8 mouse cellular contexts compared by ENCODE assay signal in genomic region chr14:40956252-40957146, GRCm38 (mm10). TPM values are rescaled to one million over a fixed set of nuclear protein-coding genes. Genes with fewer than 3 reads are reported as not detected.
A peak's percentile ranks its signal among the peaks of the same experiment; 100 is the strongest.
DNase-seq lines count a peak whose midpoint lies in the region; ATAC-seq lines count a peak whose summit lies in the region.

No protein-coding gene starts in this region.

- peak overlapping the region; percentile 82 for H3K27ac ChIP-seq in limb, embryonic 15.5 days
- H3K27ac ChIP-seq in midbrain, embryonic 13.5 days: peak overlapping the region; percentile 98

- H3K4me1 ChIP-seq in limb, embryonic 15.5 days: peaks cover 80% of the 10 kb centered on the region
- peaks cover 80% of the 10 kb centered on the region for H3K4me1 ChIP-seq in midbrain, embryonic 13.5 days (replicated peaks)

- no peak overlapping the region for H3K4me3 ChIP-seq in limb, embryonic 15.5 days
- H3K4me3 ChIP-seq in midbrain, embryonic 13.5 days (replicated peaks): no peak overlapping the region

- peak; percentile 34 for ATAC-seq in frontal cortex, adult (ENCODE audit: low TSS enrichment)
- ATAC-seq in limb, embryonic 15.5 days (ENCODE audit: insufficient number of reproducible peaks, low FRiP score, low TSS enrichment, low read depth): peak; percentile 71
- ATAC-seq in midbrain, embryonic 13.5 days: peak; percentile 93
- ATAC-seq in erythroid progenitor cell, adult 5-6 weeks (replicated peaks; ENCODE audit: low FRiP score, poor library complexity, severe bottlenecking): no peak

- peak; percentile 97 for DNase-seq in heart, adult 11 months
- DNase-seq in heart, postnatal 25 days (ENCODE audit: low spot score): no peak
- peak; percentile 50 for DNase-seq in cerebellum, adult 11-12 months
- DNase-seq in induced T-regulatory cell, adult 2 months (ENCODE audit: low read depth): peak; percentile 67

- no peaks in the 10 kb centered on the region for H3K36me3 ChIP-seq in limb, embryonic 15.5 days
- no peaks in the 10 kb centered on the region for H3K36me3 ChIP-seq in midbrain, embryonic 13.5 days

- WGBS in limb, embryonic 15.5 days: 41% methylated on average over 13 of the region's 13 CpGs
- WGBS in midbrain, embryonic 13.5 days: 15% methylated on average over 13 of the region's 13 CpGs

- H3K4me2 ChIP-seq in limb, embryonic 15.5 days: peak overlapping the region; percentile 21; the same call in 1 of the 2 replicates
- H3K4me2 ChIP-seq in midbrain, embryonic 13.5 days (replicated peaks): peak overlapping the region; percentile 44

- H3K9ac ChIP-seq in limb, embryonic 15.5 days: no peak overlapping the region
- H3K9ac ChIP-seq in midbrain, embryonic 13.5 days (replicated peaks): peak overlapping the region; percentile 63

- H3K27me3 ChIP-seq in limb, embryonic 15.5 days: no peaks in the 10 kb centered on the region
- H3K27me3 ChIP-seq in midbrain, embryonic 13.5 days: no peaks in the 10 kb centered on the region

- no peaks in the 10 kb centered on the region for H3K9me3 ChIP-seq in limb, embryonic 15.5 days
- H3K9me3 ChIP-seq in midbrain, embryonic 13.5 days: no peaks in the 10 kb centered on the region

- intact Hi-C loops in heart, postnatal 25 days (cut with DNase I): loop anchor here (1.0 kb wide), 1 partner anchor 9 kb away; no protein-coding TSS in a partner anchor

RNA-seq across cellular contexts. Expression of gene Tspan14, which starts 10.1 kb away (rescaled TPM):
- 10 to 100 TPM; 17.1 to 18.1 TPM for total RNA-seq in heart, postnatal 25 days (2021)
- 70.3 and 76.9 TPM in 2 replicates for polyA plus RNA-seq in limb, embryonic 15.5 days (2015; fragmentation: Nextera tagmentation; extraction: Ambion mirVana)
- polyA plus RNA-seq in midbrain, embryonic 13.5 days (2015; fragmentation: Nextera tagmentation; extraction: Ambion mirVana): 79.7 and 80.4 TPM in 2 replicates
- 8.8 and 13.3 TPM in 2 replicates for total RNA-seq in erythroid progenitor cell, adult 5-6 weeks (2015; ENCODE audit: low replicate concordance)
- total RNA-seq in erythroid progenitor cell, adult 5-6 weeks (2017; ENCODE audit: low replicate concordance): 4.4 and 7.9 TPM in 2 replicates

RNA-seq across cellular contexts. Expression of gene Fam213a, which starts 57.1 kb away (rescaled TPM):
- total RNA-seq in heart, postnatal 25 days (2021): 10 to 100 TPM; 16.3 to 17.0 TPM
- polyA plus RNA-seq in limb, embryonic 15.5 days (2015; fragmentation: Nextera tagmentation; extraction: Ambion mirVana): 38.0 and 39.6 TPM in 2 replicates
- polyA plus RNA-seq in midbrain, embryonic 13.5 days (2015; fragmentation: Nextera tagmentation; extraction: Ambion mirVana): 66.9 and 67.2 TPM in 2 replicates
- total RNA-seq in erythroid progenitor cell, adult 5-6 weeks (2015; ENCODE audit: low replicate concordance): 162 and 195 TPM in 2 replicates
- total RNA-seq in erythroid progenitor cell, adult 5-6 weeks (2017; ENCODE audit: low replicate concordance): 261 and 301 TPM in 2 replicates

Comparison
In these comparisons a context has a peak if more than half of its experiments do, and no peak if none do; other contexts are left out.
1. RNA of gene Fam213a, which starts 57.1 kb away (total RNA-seq): 162 to 301 TPM in erythroid progenitor cell, adult 5-6 weeks; 16.3 to 17.0 TPM in heart, postnatal 25 days; every median in the first group is over 4 times any median in the second.